Mouse (Mus musculus) embryonic facial prominence, embryonic 10.5 days (tissue): ENCODE data around the gene Kazn. TPM values are rescaled to one million over a fixed set of nuclear protein-coding genes. Genes with fewer than 3 reads are reported as not detected.
A peak's percentile ranks its signal among the peaks of the same experiment; 100 is the strongest.

Source experiments
- DNase-seq: peaks from one replicate; pipeline ENCODE4 v3.0.0-alpha.2; 2017; ENCODE audit warnings: low spot score
- H3K27ac ChIP-seq: fragments of 300-500 bp; sonication (generic); replicated peaks from 2 replicates; pipeline ENCODE4 v1.5.1; 2016; ENCODE audit warnings: mild to moderate bottlenecking
- H3K27me3 ChIP-seq: fragments of 300-500 bp; sonication (generic); replicated peaks from 2 replicates; pipeline ENCODE4 v1.6.1; 2016; ENCODE audit warnings: low read depth, mild to moderate bottlenecking; ENCODE audit not compliant: poor library complexity, severe bottlenecking
- H3K36me3 ChIP-seq: fragments of 300-500 bp; sonication (generic); replicated peaks from 2 replicates; pipeline ENCODE4 v1.6.1; 2016; ENCODE audit warnings: mild to moderate bottlenecking, moderate library complexity
- H3K4me1 ChIP-seq: fragments of 300-500 bp; sonication (generic); 2 replicates; pipeline ENCODE4 v1.6.1; 2016
- H3K4me3 ChIP-seq: fragments of 300-500 bp; sonication (generic); 2 replicates; pipeline ENCODE4 v1.5.1; 2016; ENCODE audit warnings: mild to moderate bottlenecking, moderate library complexity
- H3K9me3 ChIP-seq: fragments of 300-500 bp; sonication (generic); 2 replicates; pipeline ENCODE4 v1.6.1; 2016; ENCODE audit warnings: mild to moderate bottlenecking
- WGBS: fragments of 180-500 bp; shearing (Covaris S2); methylation state at CpG from one replicate; pipeline ENCODE4 v1.1.7; 2016; 5-methylcytosine and 5-hydroxymethylcytosine counted together
- polyA plus RNA-seq: library from polyadenylated mRNA; unstranded; fragments of >200 nt; fragmentation: Nextera tagmentation; extraction: Ambion mirVana; gene quantifications from 2 replicates; pipeline ENCODE4 v1.2.1, GENCODE M21; 2016

The Kazn gene
- polyA plus RNA-seq, 1 experiment from 2014 or later = 13.3 TPM

DNA sequence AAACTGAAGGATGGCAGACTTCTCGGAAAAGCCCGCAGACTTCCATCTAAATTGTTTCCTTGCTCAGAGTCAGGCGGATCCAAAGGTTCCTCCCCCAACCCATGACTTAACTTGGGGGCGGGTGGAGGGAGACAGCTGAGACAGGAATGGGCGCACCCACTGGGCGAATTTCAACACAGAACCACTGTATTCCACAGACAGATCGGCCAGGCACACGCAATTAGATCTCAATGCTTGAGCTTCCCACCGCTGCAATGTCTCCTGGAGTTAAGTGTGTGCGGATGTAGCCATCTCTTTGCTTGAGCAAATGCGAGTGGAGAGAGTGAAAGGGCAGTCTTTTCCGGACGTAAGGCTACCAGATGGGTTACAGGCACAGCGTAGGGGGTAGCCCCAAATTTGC lies 1.2 kb downstream of the Kazn start:
- Histone ChIP-seq H3K27ac (0 out of 2 replicates have a peak overlapping the region, but pooled peaks have one; percentile 87), H3K27me3 (peaks cover 8% of the 10 kb centered on the region), H3K4me1 (peaks cover 68% of the 10 kb centered on the region), H3K9me3 (no peaks in the 10 kb centered on the region), H3K4me3 (peak overlapping the region; percentile 77), H3K36me3 (0 out of 2 replicates have a peak, but pooled peaks cover 4% of the 10 kb centered on the region)
- no peak for DNase-seq
- WGBS = 19% methylated on average over 14 of the region's 14 CpGs

DNA sequence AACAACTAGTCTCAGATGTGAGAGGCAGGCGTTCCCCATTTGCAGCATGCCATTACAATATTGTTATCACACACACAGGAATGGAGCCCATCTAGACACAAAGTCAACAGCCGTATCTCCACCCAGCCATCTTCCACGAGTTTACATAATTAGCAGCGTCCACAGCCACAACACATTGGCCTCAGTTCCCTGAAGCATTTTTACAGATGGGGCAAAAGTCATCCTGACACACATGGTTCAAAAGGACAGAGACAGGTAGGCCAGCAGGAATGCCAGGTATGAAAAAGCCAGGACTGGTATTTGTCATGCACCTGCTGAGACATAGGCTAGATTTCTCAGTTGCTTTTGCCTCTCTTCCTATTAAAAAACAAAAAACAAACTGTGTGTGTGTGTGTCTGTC lies 2.5 kb downstream of the Kazn start:
- Histone ChIP-seq H3K4me1 (peaks cover 70% of the 10 kb centered on the region), H3K4me3 (0 out of 2 replicates have a peak overlapping the region, but pooled peaks have one; percentile 77), H3K27ac (no peak overlapping the region), H3K27me3 (peaks cover 8% of the 10 kb centered on the region), H3K36me3 (peaks cover 7% of the 10 kb centered on the region), H3K9me3 (no peaks in the 10 kb centered on the region)
- no peak for DNase-seq
- WGBS = 83% methylated on average over 4 of the region's 4 CpGs

DNA sequence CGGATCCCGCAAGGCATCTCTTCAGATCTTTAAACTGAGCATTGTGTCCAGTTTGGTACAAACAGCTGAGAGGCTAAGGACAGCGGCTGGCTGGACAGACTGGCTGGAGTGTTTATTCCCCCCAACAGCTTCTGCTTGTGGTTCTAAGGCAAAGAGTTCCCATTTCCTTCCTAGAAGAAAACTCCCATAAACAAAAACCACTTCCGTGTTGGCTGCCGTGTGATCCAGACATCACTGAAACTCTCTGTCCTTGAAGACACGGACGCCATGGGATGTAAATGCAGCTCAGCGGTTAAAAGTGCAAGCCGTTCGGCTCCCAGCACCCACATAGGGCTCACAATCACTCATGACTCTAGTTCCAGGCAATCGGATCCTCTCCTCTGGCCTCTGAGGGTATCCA lies 3.8 kb downstream of the Kazn start:
- Histone ChIP-seq H3K4me1 (peaks cover 63% of the 10 kb centered on the region), H3K9me3 (no peaks in the 10 kb centered on the region), H3K4me3 (no peak overlapping the region), H3K27me3 (peaks cover 8% of the 10 kb centered on the region), H3K36me3 (peaks cover 11% of the 10 kb centered on the region), H3K27ac (no peak overlapping the region)
- WGBS = 85% methylated on average over 11 of the region's 11 CpGs
- no peak for DNase-seq

DNA sequence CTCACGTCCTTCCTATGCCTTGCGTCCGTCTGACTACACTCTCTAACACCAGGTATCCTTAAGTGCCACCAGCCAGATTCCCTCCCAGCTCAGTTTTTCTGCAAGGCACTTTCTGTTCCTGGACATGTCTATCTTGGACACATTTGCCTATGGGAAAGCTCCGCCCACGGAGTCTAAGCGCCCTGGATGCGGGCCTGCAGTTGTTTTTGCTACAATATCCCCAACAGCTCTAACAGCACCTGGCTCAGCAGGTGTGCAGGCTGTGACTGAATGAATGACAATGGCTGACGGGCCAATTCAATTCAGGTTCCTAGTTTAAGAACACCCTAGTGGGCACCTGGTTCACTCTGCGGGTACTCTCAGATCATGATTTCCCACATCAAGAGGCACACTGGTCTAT lies 4.4 kb downstream of the Kazn start:
- 60% methylated on average over 9 of the region's 9 CpGs for WGBS

DNA sequence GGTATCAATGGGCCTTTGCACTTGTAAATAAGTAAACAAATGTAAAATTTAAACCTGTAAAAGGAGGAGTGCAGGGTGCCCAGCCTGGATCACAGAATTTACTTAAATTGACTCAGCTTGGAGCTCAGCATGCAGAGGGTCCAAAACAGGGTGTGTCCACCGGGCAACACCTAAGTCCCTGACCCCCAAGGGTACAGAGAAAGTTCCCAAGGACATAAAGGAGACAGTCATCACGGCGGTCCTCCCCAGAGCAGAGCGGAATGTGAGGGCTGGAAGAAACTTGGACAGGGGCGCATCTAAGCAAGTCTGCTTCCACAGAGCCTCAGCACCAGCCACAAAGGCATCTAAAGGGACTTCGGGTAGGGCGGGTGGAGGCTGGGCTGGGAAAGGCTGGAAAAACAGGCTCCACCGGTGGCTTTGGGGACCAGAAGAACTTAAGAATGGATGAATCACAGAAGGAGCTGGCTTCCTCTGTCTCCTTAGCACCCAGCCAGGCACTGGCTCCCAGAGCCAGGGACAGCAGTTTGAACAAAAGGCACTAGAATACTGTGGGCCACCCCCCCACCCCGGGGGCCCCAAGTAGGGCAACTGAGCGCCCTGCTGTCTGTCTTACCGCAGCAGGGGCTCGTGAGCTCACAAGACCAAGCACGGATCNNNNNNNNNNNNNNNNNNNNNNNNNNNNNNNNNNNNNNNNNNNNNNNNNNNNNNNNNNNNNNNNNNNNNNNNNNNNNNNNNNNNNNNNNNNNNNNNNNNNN lies 10.2 kb downstream of the Kazn start:
- 31% methylated on average over 13 of the region's 13 CpGs for WGBS
- peak overlapping the region; percentile 78 for H3K27ac ChIP-seq

More for the DNA sequence above, 4.4 kb downstream of the Kazn start:
- peaks cover 8% of the 10 kb centered on the region for H3K27me3 ChIP-seq
- H3K9me3 ChIP-seq = no peaks in the 10 kb centered on the region
- H3K36me3 ChIP-seq = peaks cover 11% of the 10 kb centered on the region
- DNase-seq = no peak
- no peak overlapping the region for H3K4me3 ChIP-seq
- no peak overlapping the region for H3K27ac ChIP-seq
- peaks cover 63% of the 10 kb centered on the region for H3K4me1 ChIP-seq

DNA sequence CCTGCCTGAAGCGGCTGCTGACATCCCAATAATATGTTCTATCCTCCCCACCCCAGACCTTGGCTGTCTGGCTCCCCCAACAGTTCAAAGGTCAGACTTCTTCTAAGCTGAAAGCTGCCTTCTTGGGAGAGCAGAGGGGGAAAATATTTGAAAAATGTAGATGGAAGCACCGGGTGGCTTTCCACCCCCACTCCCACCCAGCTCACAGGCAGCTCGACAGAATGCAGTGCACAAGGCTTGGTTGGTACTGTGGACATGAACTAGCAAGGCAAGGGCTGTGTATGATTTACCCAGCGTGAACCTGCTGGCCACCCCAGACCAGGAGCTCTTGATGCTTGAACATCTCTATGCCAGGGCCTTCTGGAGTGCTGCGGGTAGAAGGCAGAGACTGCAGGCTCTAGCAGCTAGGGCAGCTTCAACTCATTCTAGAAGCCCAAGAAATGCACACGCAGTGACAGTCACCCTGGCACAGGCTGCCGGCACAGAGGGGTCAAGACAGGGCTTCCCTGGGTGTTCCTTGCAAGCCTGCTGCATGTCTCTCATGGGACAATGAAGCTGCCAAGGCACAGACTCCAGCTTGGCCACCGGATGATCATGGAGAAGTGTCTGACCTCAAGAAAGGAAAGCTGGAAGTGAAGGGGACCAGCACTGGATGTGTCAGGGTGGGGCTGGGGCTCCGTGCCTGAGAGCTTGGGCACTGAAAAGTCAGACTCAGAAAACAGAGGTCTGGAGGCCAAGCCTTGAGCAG lies 15.1 kb downstream of the Kazn start:
- peak; percentile 42 for DNase-seq
- no peaks in the 10 kb centered on the region for H3K36me3 ChIP-seq
- no peak overlapping the region for H3K4me3 ChIP-seq
- no peaks in the 10 kb centered on the region for H3K27me3 ChIP-seq
- WGBS = 60% methylated on average over 9 of the region's 9 CpGs
- no peaks in the 10 kb centered on the region for H3K9me3 ChIP-seq
- peak overlapping the region; percentile 81 for H3K27ac ChIP-seq
- H3K4me1 ChIP-seq = peaks cover 93% of the 10 kb centered on the region

More for the DNA sequence above, 10.2 kb downstream of the Kazn start:
- Histone ChIP-seq H3K27me3 (no peaks in the 10 kb centered on the region), H3K36me3 (peaks cover 7% of the 10 kb centered on the region), H3K4me3 (no peak overlapping the region), H3K9me3 (no peaks in the 10 kb centered on the region), H3K4me1 (peaks cover 69% of the 10 kb centered on the region)
- DNase-seq = peak; percentile 45

DNA sequence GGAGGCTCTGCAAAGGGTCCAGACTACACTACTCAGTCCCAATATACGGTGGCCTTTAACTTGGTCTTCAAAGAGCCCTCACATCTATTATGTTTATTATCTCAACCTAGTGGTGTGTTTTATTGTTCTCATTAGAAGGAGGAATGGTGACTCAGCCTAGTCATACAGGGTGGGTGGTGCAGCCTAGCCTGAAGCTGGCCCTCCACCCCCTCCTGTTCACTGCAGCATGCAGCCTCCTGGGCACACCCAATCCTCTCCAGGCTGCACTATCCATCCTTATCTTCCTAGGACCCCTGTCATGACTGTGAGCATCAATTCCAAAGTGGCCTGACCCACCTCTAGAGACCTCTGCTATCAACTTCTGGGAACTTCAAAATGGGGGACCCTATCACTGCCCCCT lies 16.8 kb downstream of the Kazn start:
- WGBS = 69% methylated on average over 1 of the region's 1 CpGs
- peaks cover 88% of the 10 kb centered on the region for H3K4me1 ChIP-seq
- no peaks in the 10 kb centered on the region for H3K36me3 ChIP-seq
- DNase-seq = no peak
- H3K4me3 ChIP-seq = no peak overlapping the region
- peak overlapping the region; percentile 83 for H3K27ac ChIP-seq
- H3K27me3 ChIP-seq = no peaks in the 10 kb centered on the region
- no peaks in the 10 kb centered on the region for H3K9me3 ChIP-seq

DNA sequence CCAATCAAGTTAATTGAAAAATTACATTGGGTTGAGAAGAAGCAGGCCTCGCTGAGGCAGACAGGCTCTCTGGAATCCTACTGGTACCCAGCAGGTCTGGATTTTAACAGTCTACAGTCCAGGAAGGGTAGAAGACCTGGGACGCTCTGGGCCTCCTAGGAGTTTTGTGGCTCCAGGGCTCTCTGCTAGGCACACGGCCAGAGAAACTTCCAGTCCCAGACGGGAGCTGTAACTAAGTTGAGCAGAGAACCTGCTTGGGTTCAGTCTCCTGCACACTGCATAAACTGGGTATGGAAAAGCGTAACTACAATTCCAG lies 17.5 kb downstream of the Kazn start:
- no peak for DNase-seq
- Histone ChIP-seq H3K4me1 (peaks cover 91% of the 10 kb centered on the region), H3K9me3 (no peaks in the 10 kb centered on the region), H3K27me3 (no peaks in the 10 kb centered on the region), H3K27ac (peak overlapping the region; percentile 83), H3K4me3 (0 out of 2 replicates have a peak overlapping the region, but pooled peaks have one; percentile 11), H3K36me3 (no peaks in the 10 kb centered on the region)
- 27% methylated on average over 5 of the region's 5 CpGs for WGBS

DNA sequence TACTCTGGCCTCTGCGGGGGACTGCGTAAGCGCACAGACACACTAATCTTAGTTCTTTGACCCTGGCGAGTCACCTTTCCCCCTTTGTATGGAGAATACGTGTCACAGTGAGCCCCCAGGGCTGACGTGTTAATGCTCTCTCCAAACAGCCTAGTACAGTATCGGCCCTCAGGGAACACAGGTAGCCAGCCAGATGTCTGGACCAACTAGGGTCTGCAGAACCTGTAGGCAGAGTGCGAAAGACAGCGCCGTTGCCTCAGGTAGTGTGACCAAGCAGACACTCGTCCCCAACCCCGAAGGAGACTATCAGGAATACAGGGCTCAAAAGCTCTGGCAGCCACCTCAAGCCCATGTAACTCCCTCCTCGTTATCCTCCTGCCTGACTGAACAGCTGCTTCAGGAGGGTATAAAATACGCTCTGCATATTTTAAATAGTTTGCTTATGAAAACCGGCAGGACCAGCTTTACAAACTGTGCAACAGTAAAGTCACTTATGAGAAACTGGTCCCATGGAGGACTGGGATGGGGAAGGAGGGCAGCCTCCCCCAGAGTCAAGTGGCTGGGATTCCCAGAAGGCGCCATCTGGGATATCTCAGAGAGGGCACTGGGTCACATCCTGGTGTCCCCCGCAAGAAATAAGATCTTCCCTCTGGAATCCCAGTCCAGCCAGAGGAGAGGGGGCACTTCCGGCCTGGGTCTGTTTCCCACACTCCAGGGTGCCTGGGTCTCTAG lies 18.0 kb downstream of the Kazn start:
- Histone ChIP-seq H3K27me3 (no peaks in the 10 kb centered on the region), H3K9me3 (no peaks in the 10 kb centered on the region), H3K36me3 (no peaks in the 10 kb centered on the region), H3K4me3 (peak overlapping the region; percentile 29), H3K27ac (peak overlapping the region; percentile 83), H3K4me1 (peaks cover 95% of the 10 kb centered on the region)
- peak; percentile 88 for DNase-seq
- 24% methylated on average over 18 of the region's 18 CpGs for WGBS

DNA sequence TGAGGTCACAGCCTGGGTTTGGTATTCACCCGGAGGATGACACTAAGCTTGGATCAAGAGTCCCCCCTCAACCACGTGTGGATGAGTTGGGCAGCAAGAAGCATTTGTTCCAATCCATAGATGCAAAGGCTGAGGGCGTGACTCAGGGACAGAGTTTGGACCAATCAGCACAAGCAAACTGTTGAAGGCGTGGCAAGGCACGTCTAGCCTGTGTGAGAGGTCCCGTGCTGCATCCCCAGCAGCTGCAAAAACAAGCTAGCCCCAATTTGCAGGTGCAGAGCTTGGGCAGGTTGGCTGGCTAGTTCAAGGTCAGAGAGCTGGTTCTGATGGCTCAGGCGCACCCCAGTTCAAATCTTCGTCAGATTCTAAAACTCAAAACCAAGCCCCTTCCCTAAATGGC lies 20.2 kb downstream of the Kazn start:
- no peak overlapping the region for H3K4me3 ChIP-seq
- no peaks in the 10 kb centered on the region for H3K36me3 ChIP-seq
- H3K4me1 ChIP-seq = peaks cover 91% of the 10 kb centered on the region
- peak overlapping the region; percentile 44; the same call in 1 of the 2 replicates for H3K27ac ChIP-seq
- H3K27me3 ChIP-seq = no peaks in the 10 kb centered on the region
- peak; percentile 37 for DNase-seq
- WGBS = 65% methylated on average over 8 of the region's 8 CpGs
- no peaks in the 10 kb centered on the region for H3K9me3 ChIP-seq

DNA sequence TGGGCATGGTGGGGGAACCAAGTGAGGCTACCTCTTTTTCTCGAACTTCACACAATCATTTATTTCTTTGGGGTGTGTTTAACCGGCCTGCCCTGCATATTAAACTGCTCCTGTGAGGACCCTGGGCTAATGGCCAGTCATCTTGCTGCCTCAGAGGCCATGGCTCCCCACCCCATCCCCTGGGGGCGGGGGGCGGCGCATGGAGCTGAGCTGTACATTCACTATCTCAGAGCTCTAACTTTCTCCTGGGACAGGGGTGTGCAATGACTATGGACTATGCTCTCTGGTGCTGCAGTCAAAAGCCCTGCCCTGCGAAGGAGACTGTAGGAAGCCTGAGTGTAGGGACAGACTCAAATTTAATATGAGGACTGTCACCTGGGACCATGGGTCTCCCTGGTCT lies 22.2 kb downstream of the Kazn start:
- WGBS = 86% methylated on average over 6 of the region's 6 CpGs
- Histone ChIP-seq H3K4me1 (peaks cover 87% of the 10 kb centered on the region), H3K27ac (no peak overlapping the region), H3K4me3 (no peak overlapping the region), H3K27me3 (no peaks in the 10 kb centered on the region), H3K36me3 (no peaks in the 10 kb centered on the region), H3K9me3 (no peaks in the 10 kb centered on the region)
- no peak for DNase-seq

DNA sequence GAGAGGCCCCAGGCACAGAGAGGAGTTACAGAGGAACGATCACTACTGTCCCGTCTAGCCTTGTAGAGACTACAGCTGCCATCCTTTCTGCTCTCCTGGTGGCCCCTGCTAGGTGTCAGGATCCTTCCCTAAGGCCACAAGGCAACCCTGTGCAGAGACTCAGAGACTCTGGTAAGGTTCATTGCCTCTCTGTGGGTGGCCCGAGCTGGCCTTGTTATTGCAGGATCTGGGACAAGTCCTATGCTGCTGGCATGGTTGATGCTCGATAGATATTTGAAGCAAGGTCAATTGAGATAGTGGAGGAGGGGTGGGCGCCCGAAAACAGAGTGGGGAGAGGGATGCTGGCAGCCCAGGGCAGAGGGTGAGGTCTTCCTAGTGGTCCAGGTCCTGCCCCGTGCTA lies 23.4 kb downstream of the Kazn start:
- Histone ChIP-seq H3K9me3 (no peaks in the 10 kb centered on the region), H3K27me3 (no peaks in the 10 kb centered on the region), H3K4me1 (peaks cover 78% of the 10 kb centered on the region), H3K27ac (no peak overlapping the region; the same call in 1 of the 2 replicates), H3K36me3 (no peaks in the 10 kb centered on the region), H3K4me3 (no peak overlapping the region)
- no peak for DNase-seq
- 72% methylated on average over 7 of the region's 7 CpGs for WGBS
